Mouse (Mus musculus): ENCODE results near the gene Tmem130.

Gene Tmem130

GRCm38 (mm10) chr5:144761161-144761868 lies at the start of gene Tmem130:
Tmem130 (minus strand) TSS chr5:144761818.
- DNase-seq = peak; percentile 92

- no peak for DNase-seq
These were observed 45.3 kb upstream of the Tmem130 start for GRCm38 (mm10) chr5:144806931-144807330.

GRCm38 (mm10) chr5:144804181-144804580 lies 42.6 kb upstream of the Tmem130 start:
- no peak for DNase-seq

GRCm38 (mm10) chr5:144803066-144803465 lies 41.4 kb upstream of the Tmem130 start:
- no peak for DNase-seq

- no peak for DNase-seq
These were observed 35.5 kb upstream of the Tmem130 start for GRCm38 (mm10) chr5:144797116-144797515.

- peak; percentile 39 for DNase-seq
These were observed 33.1 kb upstream of the Tmem130 start for GRCm38 (mm10) chr5:144794687-144795086.

GRCm38 (mm10) chr5:144793374-144793773 lies 31.8 kb upstream of the Tmem130 start:
- no peak for DNase-seq

- DNase-seq = no peak
These were observed 24.8 kb upstream of the Tmem130 start for GRCm38 (mm10) chr5:144786464-144786863.

- no peak for DNase-seq
These were observed 19.0 kb upstream of the Tmem130 start for GRCm38 (mm10) chr5:144780654-144781053.

- DNase-seq = no peak
These were observed 11.6 kb upstream of the Tmem130 start for GRCm38 (mm10) chr5:144773231-144773630.

- no peak for DNase-seq
These were observed 7.5 kb upstream of the Tmem130 start for GRCm38 (mm10) chr5:144769067-144769482.

- DNase-seq = peak; percentile 91
These were observed 6.6 kb upstream of the Tmem130 start for GRCm38 (mm10) chr5:144767911-144768841.

- DNase-seq = peak; percentile 52
These were observed 5.6 kb upstream of the Tmem130 start, which contains the start of gene Trrap for GRCm38 (mm10) chr5:144767106-144767798. Trrap (plus strand) TSS chr5:144767732.

- peak; percentile 51 for DNase-seq
These were observed 5.0 kb upstream of the Tmem130 start for GRCm38 (mm10) chr5:144766646-144767045.

GRCm38 (mm10) chr5:144766026-144766425 lies 4.4 kb upstream of the Tmem130 start:
- DNase-seq = no peak

- DNase-seq = no peak
These were observed 3.2 kb downstream of the Tmem130 start for GRCm38 (mm10) chr5:144758422-144758821.

- DNase-seq = no peak
These were observed 4.2 kb downstream of the Tmem130 start for GRCm38 (mm10) chr5:144757402-144757801.

GRCm38 (mm10) chr5:144755191-144755590 lies 6.4 kb downstream of the Tmem130 start:
- no peak for DNase-seq

GRCm38 (mm10) chr5:144753041-144753440 lies 8.6 kb downstream of the Tmem130 start:
- DNase-seq = peak; percentile 83

- DNase-seq = no peak
These were observed 9.2 kb downstream of the Tmem130 start for GRCm38 (mm10) chr5:144752432-144752831.

GRCm38 (mm10) chr5:144737101-144737500 lies 24.5 kb downstream of the Tmem130 start:
- DNase-seq = no peak

GRCm38 (mm10) chr5:144734949-144735348 lies 26.7 kb downstream of the Tmem130 start:
- peak; percentile 75 for DNase-seq

- DNase-seq = peak; percentile 71
These were observed 27.7 kb downstream of the Tmem130 start for GRCm38 (mm10) chr5:144733953-144734352.

Measured in cerebellum, adult 9-10 months (tissue).